Mouse (Mus musculus): ENCODE results near the gene Gmppb. TPM values are rescaled to one million over a fixed set of nuclear protein-coding genes. Genes with fewer than 3 reads are reported as not detected.
A peak's percentile ranks its signal among the peaks of the same experiment; 100 is the strongest.

The Gmppb gene
- polyA plus RNA-seq, 1 experiment from 2014 or later: 15.3 TPM

- 91% methylated on average over 3 of the region's 3 CpGs for WGBS (ENCODE audit: insufficient replicate concordance)
- Histone ChIP-seq H3K4me1 (replicated peaks) (no peaks in the 10 kb centered on the region; the same call in 1 of the 2 replicates), H3K4me2 (no peak overlapping the region), H3K27ac (replicated peaks) (no peak overlapping the region), H3K27me3 (no peaks in the 10 kb centered on the region), H3K9ac (no peak overlapping the region), H3K4me3 (replicated peaks) (no peak overlapping the region), H3K36me3 (replicated peaks) (peaks cover 91% of the 10 kb centered on the region), H3K9me3 (replicated peaks) (no peaks in the 10 kb centered on the region)
- ATAC-seq (ENCODE audit: insufficient read depth): no peak
Measured at GRCm38 (mm10) chr9:108027867-108028266, 21.2 kb upstream of the Gmppb start.

DNA sequence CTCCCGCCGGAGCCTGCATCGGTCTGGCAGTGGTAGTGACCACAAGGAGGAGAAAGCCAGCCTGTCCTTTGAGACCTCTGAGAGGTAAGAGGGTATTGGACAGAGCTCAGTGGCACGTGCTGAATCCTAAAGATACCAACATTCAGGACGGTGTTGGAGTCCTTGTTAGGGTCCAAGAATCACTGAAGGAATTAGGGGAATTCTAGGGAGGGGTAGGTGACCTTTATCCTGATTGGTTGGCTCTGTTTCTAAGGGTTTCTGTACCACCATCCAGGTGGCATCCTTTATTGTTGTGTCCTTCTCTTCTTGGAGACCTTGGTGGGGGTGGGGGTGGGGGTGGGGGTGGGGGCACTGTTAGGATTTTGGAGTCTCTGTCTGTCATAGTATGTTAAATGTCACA, 16.9 kb upstream of the Gmppb start:
- Histone ChIP-seq H3K4me1 (replicated peaks) (no peaks in the 10 kb centered on the region), H3K9ac (no peak overlapping the region), H3K4me3 (replicated peaks) (no peak overlapping the region), H3K36me3 (replicated peaks) (peaks cover 86% of the 10 kb centered on the region), H3K27me3 (no peaks in the 10 kb centered on the region), H3K9me3 (replicated peaks) (no peaks in the 10 kb centered on the region), H3K27ac (replicated peaks) (no peak overlapping the region), H3K4me2 (no peak overlapping the region)
- 93% methylated on average over 5 of the region's 5 CpGs for WGBS (ENCODE audit: insufficient replicate concordance)
- no peak for ATAC-seq (ENCODE audit: insufficient read depth)

- Histone ChIP-seq H3K27me3 (no peaks in the 10 kb centered on the region), H3K9ac (no peak overlapping the region), H3K4me2 (no peak overlapping the region), H3K36me3 (replicated peaks) (peaks cover 87% of the 10 kb centered on the region), H3K9me3 (replicated peaks) (no peaks in the 10 kb centered on the region), H3K4me3 (replicated peaks) (no peak overlapping the region), H3K27ac (replicated peaks) (no peak overlapping the region), H3K4me1 (replicated peaks) (no peaks in the 10 kb centered on the region)
- no peak for ATAC-seq (ENCODE audit: insufficient read depth)
- WGBS (ENCODE audit: insufficient replicate concordance): 94% methylated on average over 2 of the region's 2 CpGs
Measured at GRCm38 (mm10) chr9:108035331-108036156, 13.5 kb upstream of the Gmppb start.

- peaks cover 77% of the 10 kb centered on the region for H3K36me3 ChIP-seq (replicated peaks)
- peaks cover 34% of the 10 kb centered on the region for H3K4me1 ChIP-seq (replicated peaks)
- H3K27ac ChIP-seq (replicated peaks): no peak overlapping the region
- 88% methylated on average over 8 of the region's 8 CpGs for WGBS (ENCODE audit: insufficient replicate concordance)
- H3K4me2 ChIP-seq: no peak overlapping the region
- no peak overlapping the region for H3K4me3 ChIP-seq (replicated peaks)
- no peak for ATAC-seq (ENCODE audit: insufficient read depth)
- no peaks in the 10 kb centered on the region for H3K27me3 ChIP-seq
- no peaks in the 10 kb centered on the region for H3K9me3 ChIP-seq (replicated peaks)
- no peak overlapping the region for H3K9ac ChIP-seq
Measured at GRCm38 (mm10) chr9:108044751-108045492, 4.1 kb upstream of the Gmppb start.

DNA sequence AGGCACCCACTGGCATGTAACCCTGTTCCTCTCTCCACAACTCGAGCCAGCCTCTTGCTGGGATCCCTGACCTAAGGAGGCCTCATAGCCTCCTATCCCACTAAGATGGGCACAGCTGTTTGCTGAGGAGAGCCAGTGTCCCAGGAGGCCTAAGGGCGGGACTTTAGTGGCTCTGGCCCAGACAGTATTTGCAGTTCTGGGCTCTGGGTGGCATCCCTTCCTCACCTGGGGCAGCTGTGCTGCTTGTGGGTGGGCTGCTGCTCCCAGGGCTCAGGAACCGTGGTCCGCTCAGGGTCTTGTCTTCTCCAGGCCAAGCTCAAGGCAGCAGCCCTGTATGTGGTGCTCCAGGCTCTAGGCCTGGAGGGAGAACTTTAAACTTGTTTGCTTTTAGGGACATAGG, 2.5 kb upstream of the Gmppb start:
- Histone ChIP-seq H3K27ac (replicated peaks) (peak overlapping the region; percentile 90), H3K9ac (no peak overlapping the region), H3K36me3 (replicated peaks) (peaks cover 78% of the 10 kb centered on the region), H3K27me3 (no peaks in the 10 kb centered on the region), H3K4me3 (replicated peaks) (no peak overlapping the region), H3K4me2 (peak overlapping the region; percentile 94; the same call in 1 of the 2 replicates), H3K9me3 (replicated peaks) (no peaks in the 10 kb centered on the region), H3K4me1 (replicated peaks) (peaks cover 46% of the 10 kb centered on the region)
- WGBS (ENCODE audit: insufficient replicate concordance): 78% methylated on average over 4 of the region's 4 CpGs
- ATAC-seq (ENCODE audit: insufficient read depth): no peak

DNA sequence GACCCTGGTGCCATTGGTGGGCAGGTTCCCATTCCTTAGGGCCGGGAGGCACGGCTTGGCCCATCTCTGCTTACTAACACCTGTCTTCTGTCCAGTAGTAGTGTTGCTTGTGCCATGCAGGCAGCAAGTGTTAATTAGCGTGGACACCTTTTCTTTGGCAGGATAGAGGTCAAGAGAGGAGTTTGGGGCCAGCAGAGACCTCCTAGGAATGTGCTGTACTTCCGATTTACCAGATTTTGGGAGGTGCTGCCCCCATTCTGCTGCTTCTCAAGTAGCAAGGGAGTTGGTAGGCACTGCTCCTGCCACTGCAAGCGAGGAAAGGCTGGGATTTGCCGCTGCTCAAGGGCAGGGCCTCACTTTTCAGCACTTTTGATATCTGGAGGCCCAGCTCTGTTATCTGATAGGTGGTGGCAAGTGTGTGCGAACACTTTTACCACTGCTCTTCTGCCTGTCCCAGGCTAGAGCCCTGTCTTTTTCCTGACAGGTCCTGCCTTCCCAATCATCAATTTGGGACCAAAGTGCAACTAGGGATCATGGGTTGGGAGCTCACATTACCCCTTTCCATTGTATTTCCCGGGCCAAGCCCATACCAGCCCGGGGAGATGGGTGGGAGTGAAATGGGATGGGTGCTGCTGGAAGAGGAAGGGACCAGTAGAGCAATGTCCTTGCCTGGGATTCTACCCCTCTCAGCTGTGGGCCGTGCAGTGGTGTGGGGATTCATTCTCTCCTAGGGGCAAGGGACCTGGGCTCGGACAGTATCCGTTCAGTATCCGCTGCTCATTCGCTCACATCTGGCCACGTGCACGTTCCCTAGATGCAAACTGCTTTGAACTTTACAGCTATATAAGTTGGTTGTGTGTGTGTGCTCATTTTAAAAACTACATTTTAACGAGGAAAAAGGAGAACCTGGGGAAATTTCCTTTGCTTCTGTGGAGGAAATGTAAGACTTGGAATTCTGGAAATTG, 1.2 kb upstream of the Gmppb start:
- no peaks in the 10 kb centered on the region for H3K27me3 ChIP-seq
- H3K36me3 ChIP-seq (replicated peaks): peaks cover 78% of the 10 kb centered on the region
- no peaks in the 10 kb centered on the region for H3K9me3 ChIP-seq (replicated peaks)
- H3K9ac ChIP-seq: peak overlapping the region; percentile 56
- 34% methylated on average over 17 of the region's 17 CpGs for WGBS (ENCODE audit: insufficient replicate concordance)
- H3K4me3 ChIP-seq (replicated peaks): peak overlapping the region; percentile 74
- no peak; the same call in 1 of the 2 replicates for ATAC-seq (ENCODE audit: insufficient read depth)
- H3K4me1 ChIP-seq (replicated peaks): peaks cover 59% of the 10 kb centered on the region
- H3K4me2 ChIP-seq: peak overlapping the region; percentile 94
- H3K27ac ChIP-seq (replicated peaks): peak overlapping the region; percentile 90

DNA sequence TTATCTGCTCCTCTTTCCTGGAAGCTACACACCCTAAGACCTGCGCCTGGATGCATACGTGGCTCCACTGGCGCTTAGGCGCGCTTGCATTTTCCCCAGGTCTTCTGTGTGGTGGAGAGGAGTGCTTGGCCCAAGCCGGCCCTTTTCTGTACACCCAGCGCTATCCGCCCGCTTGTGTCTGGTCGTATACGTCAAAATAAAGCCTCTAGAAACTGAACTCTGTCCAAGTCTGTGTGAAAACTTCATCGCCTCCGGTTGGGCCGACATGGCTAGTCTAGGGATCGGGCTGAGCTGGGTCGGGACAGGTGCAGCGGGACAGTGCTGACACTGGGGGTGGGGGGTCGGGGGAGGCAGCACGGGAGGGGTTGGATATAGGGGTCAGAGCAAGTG, 481 bp upstream of the Gmppb start:
- under 1% methylated on average over 19 of the region's 19 CpGs for WGBS (ENCODE audit: insufficient replicate concordance)
- Histone ChIP-seq H3K4me1 (replicated peaks) (peaks cover 66% of the 10 kb centered on the region), H3K9me3 (replicated peaks) (no peaks in the 10 kb centered on the region), H3K4me3 (replicated peaks) (peak overlapping the region; percentile 74), H3K27ac (replicated peaks) (peak overlapping the region; percentile 90), H3K4me2 (peak overlapping the region; percentile 94), H3K9ac (peak overlapping the region; percentile 56), H3K27me3 (no peaks in the 10 kb centered on the region), H3K36me3 (replicated peaks) (peaks cover 78% of the 10 kb centered on the region)
- peak; percentile 4 for ATAC-seq (ENCODE audit: insufficient read depth)

- H3K27ac ChIP-seq (replicated peaks): peak overlapping the region; percentile 81
- no peaks in the 10 kb centered on the region for H3K9me3 ChIP-seq (replicated peaks)
- no peak for ATAC-seq (ENCODE audit: insufficient read depth)
- H3K27me3 ChIP-seq: no peaks in the 10 kb centered on the region
- peak overlapping the region; percentile 94 for H3K4me2 ChIP-seq
- 34% methylated on average over 15 of the region's 15 CpGs for WGBS (ENCODE audit: insufficient replicate concordance)
- peaks cover 81% of the 10 kb centered on the region for H3K36me3 ChIP-seq (replicated peaks)
- H3K4me3 ChIP-seq (replicated peaks): peak overlapping the region; percentile 74
- H3K9ac ChIP-seq: peak overlapping the region; percentile 70
- peaks cover 75% of the 10 kb centered on the region for H3K4me1 ChIP-seq (replicated peaks)
Measured at GRCm38 (mm10) chr9:108049561-108050251, 664 bp downstream of the Gmppb start.

DNA sequence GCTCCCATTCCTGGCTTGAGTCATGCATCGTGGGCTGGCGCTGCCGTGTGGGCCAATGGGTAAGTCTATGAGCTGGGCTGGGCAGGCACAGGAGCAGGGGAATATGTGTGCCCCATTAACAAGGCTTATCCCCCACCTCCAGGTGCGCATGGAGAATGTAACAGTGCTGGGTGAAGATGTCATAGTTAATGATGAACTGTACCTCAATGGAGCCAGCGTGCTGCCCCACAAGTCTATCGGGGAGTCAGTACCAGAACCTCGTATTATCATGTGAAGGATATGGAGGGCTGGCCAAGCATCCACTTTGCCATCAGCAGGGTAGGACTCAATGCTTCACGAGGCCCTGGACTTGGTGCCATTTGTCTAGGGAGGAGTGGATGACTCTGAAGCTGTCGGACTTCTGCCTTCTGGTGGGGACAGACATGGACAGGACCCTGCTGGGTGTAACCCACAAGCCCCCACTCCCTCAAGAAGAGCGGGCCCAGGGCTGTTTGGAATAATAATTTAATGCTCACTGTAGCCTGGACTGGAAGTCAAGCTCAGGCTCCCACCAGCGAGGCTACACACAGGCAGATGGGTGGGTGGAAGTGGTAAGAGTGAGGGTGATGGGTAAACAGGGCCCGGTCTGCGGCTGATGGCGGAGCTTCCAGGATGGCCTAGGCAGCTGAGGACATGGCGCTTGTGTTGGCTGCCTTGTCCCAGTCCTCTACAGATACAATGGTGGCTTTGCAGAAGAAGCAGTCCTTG, 2.3 kb downstream of the Gmppb start:
- no peak overlapping the region for H3K27ac ChIP-seq (replicated peaks)
- no peaks in the 10 kb centered on the region for H3K9me3 ChIP-seq (replicated peaks)
- H3K4me2 ChIP-seq: no peak overlapping the region
- H3K4me1 ChIP-seq (replicated peaks): peaks cover 74% of the 10 kb centered on the region
- H3K27me3 ChIP-seq: no peaks in the 10 kb centered on the region
- 89% methylated on average over 15 of the region's 15 CpGs for WGBS (ENCODE audit: insufficient replicate concordance)
- no peak overlapping the region for H3K4me3 ChIP-seq (replicated peaks)
- peaks cover 81% of the 10 kb centered on the region for H3K36me3 ChIP-seq (replicated peaks)
- no peak overlapping the region for H3K9ac ChIP-seq
- no peak for ATAC-seq (ENCODE audit: insufficient read depth)

- Histone ChIP-seq H3K9me3 (replicated peaks) (no peaks in the 10 kb centered on the region), H3K9ac (no peak overlapping the region), H3K4me1 (replicated peaks) (peaks cover 69% of the 10 kb centered on the region), H3K27me3 (no peaks in the 10 kb centered on the region), H3K4me2 (no peak overlapping the region), H3K4me3 (replicated peaks) (no peak overlapping the region), H3K27ac (replicated peaks) (peak overlapping the region; percentile 53; the same call in 1 of the 2 replicates), H3K36me3 (replicated peaks) (peaks cover 81% of the 10 kb centered on the region)
- WGBS (ENCODE audit: insufficient replicate concordance): 86% methylated on average over 4 of the region's 4 CpGs
- ATAC-seq (ENCODE audit: insufficient read depth): no peak
Measured at GRCm38 (mm10) chr9:108051931-108052220, 2.8 kb downstream of the Gmppb start.

All from liver, embryonic 15.5 days (tissue).